Mouse (Mus musculus) heart, adult 2 months (tissue): ENCODE results near the gene Cog5.

Experiments
- CTCF ChIP-seq: fragments of 200-600 bp; IDR thresholded peaks from 2 replicates; pipeline ENCODE4 v1.8.1; 2022; ENCODE audit warnings: antibody characterized with exemption, mild to moderate bottlenecking, moderate library complexity
- POLR2A ChIP-seq: fragments of 200-500 bp; IDR thresholded peaks from 2 replicates; pipeline ENCODE4 v1.6.1; 2011; ENCODE audit warnings: mild to moderate bottlenecking, low read depth, low read length, control low read depth; ENCODE audit not compliant: insufficient read depth

GRCm38 (mm10) chr12:31944405-31944804 lies 289.7 kb downstream of the Cog5 start:
- TF ChIP-seq POLR2A (no peak), CTCF (no peak)
